Mouse (Mus musculus) adrenal gland, postnatal 4 days (tissue): ENCODE results near the gene Gm906. TPM values are rescaled to one million over a fixed set of nuclear protein-coding genes. Genes with fewer than 3 reads are reported as not detected.
"Not testable (repeated sequence)": the region's sequence is repeated elsewhere in the genome, so short reads cannot be mapped to it uniquely, and the experiment has no call there.

Experiments used
- DNase-seq, 2 experiments: peaks; one replicate each; pipeline ENCODE4 v3.0.0; 2021 to 2022; ENCODE audit warnings: low spot score in 2 of 2, mixed read lengths in 2 of 2
- long read RNA-seq, 2 experiments: library from polyadenylated mRNA; stranded (forward); transcript quantifications; one replicate each; pipeline ENCODE4 v2.0.0; 2021
- microRNA-seq: library from miRNA; unstranded; fragments of <30 nt; microRNA quantifications from one replicate; pipeline ENCODE4 v1.2.0, GENCODE M21; 2021
- total RNA-seq, 2 experiments: library from RNA; stranded (reverse); gene quantifications; 2 replicates each; pipeline ENCODE4 v1.2.3; 2021

Gene Gm906
- not detected for total RNA-seq
- long read RNA-seq, experiment 1, result 0 reads
- long read RNA-seq, experiment 2, result 0 reads

GRCm38 (mm10) chr13:50250208-50250607, at the start of gene Gm906:
Gene Gm906, minus strand, starts transcription at chr13:50250308.
- DNase-seq, result not testable (repeated sequence)

GRCm38 (mm10) chr13:50283308-50283707, 33.2 kb upstream of the Gm906 start:
- DNase-seq, result not testable (repeated sequence)

GRCm38 (mm10) chr13:50236487-50236886, 13.6 kb downstream of the Gm906 start:
- DNase-seq, result no peak

- DNase-seq, result not testable (repeated sequence)
Measured at GRCm38 (mm10) chr13:50211842-50212241, 38.3 kb downstream of the Gm906 start.

GRCm38 (mm10) chr13:50210191-50210590, 39.9 kb downstream of the Gm906 start:
- not testable (repeated sequence) for DNase-seq

- DNase-seq, result not testable (repeated sequence)
Measured at GRCm38 (mm10) chr13:50209651-50210050, 40.5 kb downstream of the Gm906 start.

- DNase-seq, result no peak
Measured at GRCm38 (mm10) chr13:50207966-50208365, 42.1 kb downstream of the Gm906 start.

GRCm38 (mm10) chr13:50196831-50197230, 53.3 kb downstream of the Gm906 start:
- not testable (repeated sequence) for DNase-seq

Small RNA genes within 50 kb of the gene (microRNA-seq; reads per million reads assigned to microRNA genes)
- not detected for gene Gm24017

Other genes starting within 250 kb of the Gm906 start
- 10 to 100 TPM; 23.2 to 28.0 TPM for gene Fbxw17, start 167.6 kb upstream of the Gm906 start, total RNA-seq
- gene Gm47429, start 193.6 kb upstream of the Gm906 start, total RNA-seq, result not detected
- gene Nutm2, start 217.0 kb upstream of the Gm906 start, total RNA-seq, result not detected